Mouse (Mus musculus) erythroblast, embryonic 14.5 days (primary cell): Measurements from ENCODE around the gene Ahnak.

ENCODE experiments used
- GATA1 ChIP-seq: IDR thresholded peaks from 2 replicates; pipeline ENCODE4 v1.6.1; 2012; ENCODE audit warnings: low read length, inconsistent platforms, mixed read lengths
- TAL1 ChIP-seq: IDR thresholded peaks from 3 replicates; pipeline ENCODE4 v1.6.1; 2012; ENCODE audit warnings: low read length, inconsistent platforms, mixed read lengths

DNA sequence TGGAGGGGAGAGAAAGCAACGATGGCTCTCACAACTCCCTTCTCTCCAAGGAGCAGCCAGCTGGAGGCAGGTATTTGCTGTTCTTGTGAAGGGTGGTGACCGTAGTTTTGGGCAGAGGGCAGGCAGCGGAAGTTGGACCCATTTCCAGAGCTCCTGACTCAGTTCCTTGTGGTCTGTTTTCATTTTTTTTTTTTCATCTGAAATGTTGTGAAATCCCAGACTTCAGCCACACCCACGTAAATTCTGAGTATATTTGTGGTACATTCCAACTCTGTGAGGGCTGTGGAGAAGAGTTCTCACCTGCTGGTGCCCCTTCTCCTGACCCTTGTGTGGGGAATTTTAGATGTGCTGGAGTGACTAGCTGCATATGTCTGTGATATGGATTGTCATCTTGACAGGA, 71.0 kb downstream of the Ahnak start:
- TF ChIP-seq TAL1 (no peak), GATA1 (no peak)
